ENCODE assay signal across 8 mouse cellular contexts in the genomic region with DNA sequence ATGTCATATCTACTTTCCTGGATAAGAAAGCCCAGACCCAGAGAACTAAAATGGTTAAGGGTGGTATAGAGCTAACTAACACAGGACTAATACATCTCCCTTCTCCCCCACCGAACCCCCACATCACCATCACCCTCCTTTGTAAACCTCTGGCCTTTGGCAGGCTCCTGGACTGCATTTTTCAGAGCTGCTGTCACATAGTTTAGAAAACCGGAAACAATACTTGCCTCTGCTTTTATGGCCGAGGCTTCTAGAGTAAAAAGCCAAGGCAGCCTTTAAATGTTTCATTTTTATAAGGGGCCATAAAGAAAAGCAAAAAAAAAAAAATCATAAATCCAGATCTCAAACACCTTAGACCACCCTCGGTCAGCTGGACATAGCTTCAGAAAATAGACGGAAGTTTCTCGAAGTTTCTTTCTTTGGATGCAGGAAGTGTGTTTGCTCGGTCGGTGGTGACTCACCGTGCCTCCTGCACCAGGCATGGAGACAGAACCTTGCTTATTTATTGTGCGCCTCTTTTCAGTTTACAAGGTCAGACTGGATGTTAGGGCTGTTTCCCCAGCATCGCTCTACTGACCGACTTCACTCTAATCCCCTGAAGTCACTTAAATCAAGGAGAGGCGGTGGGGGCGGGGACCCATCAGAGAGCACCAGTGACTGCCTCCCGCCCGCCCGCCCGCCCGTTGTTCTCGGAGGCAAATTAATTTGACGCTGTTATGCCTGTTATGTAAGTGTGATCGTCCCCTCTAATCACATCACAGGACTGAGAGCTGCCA.
DNase-seq lines count a peak whose midpoint lies in the region; ATAC-seq and TF ChIP-seq lines count a peak whose summit lies in the region.

No protein-coding gene starts in this region.

- H3K4me3 ChIP-seq in forebrain, embryonic 15.5 days: peak overlapping the region; percentile 24
- H3K4me3 ChIP-seq in lung, embryonic 14.5 days (ENCODE audit: low read depth, low read length): peak overlapping the region; percentile 10
- H3K4me3 ChIP-seq in neural tube, embryonic 15.5 days (replicated peaks): peak overlapping the region; percentile 24

- TF ChIP-seq CTCF in brain, embryonic 14.5 days (IDR thresholded peaks at IDR 0.05; ENCODE audit: borderline replicate concordance, extremely low read depth, insufficient read depth, insufficient read length): no peak
- no peak for TF ChIP-seq CTCF in lung, embryonic 14.5 days (IDR thresholded peaks at IDR 0.05; ENCODE audit: low read depth)

- H3K4me2 ChIP-seq in forebrain, embryonic 15.5 days (replicated peaks): peak overlapping the region; percentile 47
- H3K4me2 ChIP-seq in lung, embryonic 14.5 days: peak overlapping the region; percentile 58
- peak overlapping the region; percentile 57 for H3K4me2 ChIP-seq in neural tube, embryonic 15.5 days

- 6% methylated on average over 22 of the region's 22 CpGs for WGBS in forebrain, embryonic 15.5 days
- 8% methylated on average over 22 of the region's 22 CpGs for WGBS in lung, embryonic 14.5 days
- WGBS in neural tube, embryonic 15.5 days: 3% methylated on average over 22 of the region's 22 CpGs

- H3K9ac ChIP-seq in forebrain, embryonic 15.5 days (replicated peaks): no peak overlapping the region
- H3K9ac ChIP-seq in lung, embryonic 14.5 days: no peak overlapping the region
- H3K9ac ChIP-seq in neural tube, embryonic 15.5 days (replicated peaks): no peak overlapping the region

- H3K27me3 ChIP-seq in forebrain, embryonic 15.5 days: no peaks in the 10 kb centered on the region
- no peaks in the 10 kb centered on the region for H3K27me3 ChIP-seq in lung, embryonic 14.5 days (ENCODE audit: insufficient read depth, low read length)
- H3K27me3 ChIP-seq in neural tube, embryonic 15.5 days (replicated peaks): no peaks in the 10 kb centered on the region

- no peaks in the 10 kb centered on the region for H3K9me3 ChIP-seq in forebrain, embryonic 15.5 days
- no peaks in the 10 kb centered on the region for H3K9me3 ChIP-seq in lung, embryonic 14.5 days (ENCODE audit: low read depth, low read length)
- no peaks in the 10 kb centered on the region for H3K9me3 ChIP-seq in neural tube, embryonic 15.5 days (replicated peaks)

- no peak overlapping the region for H3K27ac ChIP-seq in forebrain, embryonic 15.5 days (replicated peaks)
- H3K27ac ChIP-seq in lung, embryonic 14.5 days (ENCODE audit: low read depth): no peak overlapping the region
- no peak overlapping the region for H3K27ac ChIP-seq in neural tube, embryonic 15.5 days (replicated peaks)

- H3K36me3 ChIP-seq in forebrain, embryonic 15.5 days: no peaks in the 10 kb centered on the region
- no peaks in the 10 kb centered on the region for H3K36me3 ChIP-seq in lung, embryonic 14.5 days (ENCODE audit: insufficient read depth)
- H3K36me3 ChIP-seq in neural tube, embryonic 15.5 days: no peaks in the 10 kb centered on the region

- DNase-seq in CD8-positive naive resting alpha-beta T cell, adult 2 months (ENCODE audit: low read depth in 2 of 2, low spot score in 2 of 2): peak; percentile 25 to 50
- peak; percentile 65 for DNase-seq in brain, embryonic 14.5 days (ENCODE audit: low read depth)
- DNase-seq in heart, postnatal 4 days: peak; percentile 63
- peak; percentile 47 to 75 for DNase-seq in layer of hippocampus, adult 18-20 months (ENCODE audit: low spot score in 2 of 2)
- DNase-seq in lung, embryonic 14.5 days: peak; percentile 59

- H3K4me1 ChIP-seq in forebrain, embryonic 15.5 days: peaks cover 15% of the 10 kb centered on the region
- no peaks in the 10 kb centered on the region for H3K4me1 ChIP-seq in lung, embryonic 14.5 days (ENCODE audit: insufficient read depth)
- peaks cover 20% of the 10 kb centered on the region for H3K4me1 ChIP-seq in neural tube, embryonic 15.5 days

- TF ChIP-seq POLR2A in brain, embryonic 14.5 days (IDR thresholded peaks at IDR 0.05; ENCODE audit: borderline replicate concordance, extremely low read depth, insufficient read depth, insufficient read length, poor library complexity, severe bottlenecking): no peak

- ATAC-seq in forebrain, embryonic 15.5 days (replicated peaks): no peak
- peak; percentile 73 for ATAC-seq in lung, embryonic 14.5 days (ENCODE audit: insufficient read depth)
- peak; percentile 50; the same call in 1 of the 2 replicates for ATAC-seq in neural tube, embryonic 15.5 days (ENCODE audit: low FRiP score)
- ATAC-seq in erythroblast, adult 5-6 weeks (replicated peaks; ENCODE audit: low FRiP score, poor library complexity, severe bottlenecking): no peak

Comparison
In these comparisons a context has a peak if more than half of its experiments do, and no peak if none do; other contexts are left out.
1. ATAC-seq: peak in lung, embryonic 14.5 days (single experiment) and neural tube, embryonic 15.5 days (single experiment); none in forebrain, embryonic 15.5 days (single experiment) and erythroblast, adult 5-6 weeks (single experiment).
2. Peak in every context shown above with its lines, with median percentiles within 50 percentile points of each other: DNase-seq, H3K4me2 ChIP-seq and H3K4me3 ChIP-seq.